Mouse (Mus musculus) embryonic facial prominence, embryonic 11.5 days (tissue): Measurements from ENCODE around the gene Acad12. TPM values are rescaled to one million over a fixed set of nuclear protein-coding genes. Genes with fewer than 3 reads are reported as not detected.

Experiments
- ATAC-seq: fragments of 200-750 bp; cut with Nextera tagmentation; replicated peaks from 2 replicates; pipeline ENCODE4 v1.8.0; 2017; ENCODE audit warnings: low read depth; ENCODE audit not compliant: insufficient number of reproducible peaks, low FRiP score, low TSS enrichment
- DNase-seq: peaks from one replicate; pipeline ENCODE4 v3.0.0-alpha.2; 2015; ENCODE audit warnings: low spot score
- H3K27ac ChIP-seq: fragments of 300-500 bp; sonication (generic); replicated peaks from 2 replicates; pipeline ENCODE4 v1.5.1; 2014; ENCODE audit warnings: mild to moderate bottlenecking, low read depth, low read length, control low read depth
- H3K27me3 ChIP-seq: fragments of 300-500 bp; sonication (generic); 2 replicates; pipeline ENCODE4 v1.6.1; 2014; ENCODE audit warnings: mild to moderate bottlenecking, low read length, moderate library complexity, mixed read lengths; ENCODE audit not compliant: control insufficient read depth, insufficient read depth
- H3K36me3 ChIP-seq: fragments of 300-500 bp; sonication (generic); replicated peaks from 2 replicates; pipeline ENCODE4 v1.6.1; 2014; ENCODE audit warnings: low read depth, mild to moderate bottlenecking, low read length, moderate library complexity, mixed read lengths; ENCODE audit not compliant: control insufficient read depth, insufficient read depth
- H3K4me1 ChIP-seq: fragments of 300-500 bp; sonication (generic); 2 replicates; pipeline ENCODE4 v1.6.1; 2014; ENCODE audit warnings: low read length, mixed read lengths; ENCODE audit not compliant: control insufficient read depth, insufficient read depth
- H3K4me2 ChIP-seq: fragments of 300-500 bp; sonication (generic); 2 replicates; pipeline ENCODE4 v1.6.1; 2014; ENCODE audit warnings: low read depth, mild to moderate bottlenecking, control low read depth, low read length, moderate library complexity
- H3K4me3 ChIP-seq: fragments of 300-500 bp; sonication (generic); 2 replicates; pipeline ENCODE4 v1.5.1; 2014; ENCODE audit warnings: low read depth, low read length, control low read depth
- H3K9ac ChIP-seq: fragments of 300-500 bp; sonication (generic); replicated peaks from 2 replicates; pipeline ENCODE4 v1.6.1; 2014; ENCODE audit warnings: mild to moderate bottlenecking, control low read depth, low read length
- H3K9me3 ChIP-seq: fragments of 300-500 bp; sonication (generic); replicated peaks from 2 replicates; pipeline ENCODE4 v1.6.1; 2016; ENCODE audit warnings: mild to moderate bottlenecking, low read length, inconsistent platforms, mixed read lengths; ENCODE audit not compliant: control insufficient read depth
- WGBS: fragments of 180-500 bp; shearing (Covaris S2); extraction: QIAGEN DNeasy Blood & Tissue Kit; methylation state at CpG from one replicate; pipeline ENCODE4 v1.1.7; 2014; 5-methylcytosine and 5-hydroxymethylcytosine counted together
- polyA plus RNA-seq: library from polyadenylated mRNA; unstranded; fragments of >200 nt; fragmentation: Nextera tagmentation; extraction: Ambion mirVana; gene quantifications from 2 replicates; pipeline ENCODE4 v1.2.1, GENCODE M21; 2014

The Acad12 gene
- polyA plus RNA-seq, 1 experiment from 2014 or later, result 1.5 TPM

GRCm38 (mm10) chr5:121569881-121570420, 48.8 kb downstream of the Acad12 start:
- H3K4me2 ChIP-seq, result no peak overlapping the region
- no peaks in the 10 kb centered on the region for H3K9me3 ChIP-seq
- ATAC-seq (no peak), DNase-seq (no peak)
- 82% methylated on average over 8 of the region's 9 CpGs for WGBS
- H3K27ac ChIP-seq, result no peak overlapping the region
- no peaks in the 10 kb centered on the region for H3K4me1 ChIP-seq
- no peak overlapping the region for H3K4me3 ChIP-seq
- H3K36me3 ChIP-seq, result peaks cover 2% of the 10 kb centered on the region; the same call in 1 of the 2 replicates
- no peak overlapping the region for H3K9ac ChIP-seq
- H3K27me3 ChIP-seq, result no peaks in the 10 kb centered on the region

DNA sequence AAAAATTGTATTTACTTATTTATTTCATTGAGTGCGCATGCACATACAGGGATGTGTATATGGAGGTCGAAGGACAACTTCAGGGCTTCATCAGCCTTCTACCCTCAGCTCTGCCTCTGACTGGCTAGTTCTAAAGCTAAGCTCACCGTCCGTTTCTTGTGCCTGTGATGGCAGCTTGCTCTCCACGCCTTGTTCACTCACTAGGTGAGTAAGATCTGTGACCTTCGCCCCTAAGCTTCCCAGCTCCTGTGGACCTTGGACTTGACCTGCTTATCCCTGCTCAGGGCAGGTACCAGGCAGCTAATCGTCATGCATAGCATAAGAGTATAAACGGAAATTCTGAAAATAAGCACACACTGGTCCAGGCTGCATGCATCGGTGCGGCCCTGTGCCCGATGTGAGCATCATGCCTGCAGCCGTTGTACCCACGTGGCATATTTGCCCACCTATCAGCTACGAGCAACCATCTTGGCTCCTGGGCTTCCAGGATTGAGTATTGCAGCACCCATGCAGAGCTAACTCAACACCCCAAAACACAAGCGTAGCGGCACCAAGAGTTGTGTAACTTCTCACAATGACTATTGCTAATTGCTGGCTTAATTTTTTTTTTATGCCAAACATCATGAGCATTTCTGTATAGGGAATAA, 52.6 kb downstream of the Acad12 start:
- Histone ChIP-seq H3K4me2 (no peak overlapping the region), H3K36me3 (no peaks in the 10 kb centered on the region), H3K4me1 (no peaks in the 10 kb centered on the region), H3K27ac (no peak overlapping the region), H3K9ac (no peak overlapping the region), H3K27me3 (no peaks in the 10 kb centered on the region), H3K9me3 (no peaks in the 10 kb centered on the region), H3K4me3 (no peak overlapping the region)
- whole genome bisulfite sequencing, result 88% methylated on average over 16 of the region's 16 CpGs
- ATAC-seq, result no peak
- DNase-seq, result no peak

GRCm38 (mm10) chr5:121564468-121564895, 54.3 kb downstream of the Acad12 start:
- no peak overlapping the region for H3K4me3 ChIP-seq
- no peaks in the 10 kb centered on the region for H3K9me3 ChIP-seq
- H3K9ac ChIP-seq, result no peak overlapping the region
- H3K4me1 ChIP-seq, result no peaks in the 10 kb centered on the region
- DNase-seq (peak; percentile 94), ATAC-seq (0 out of 2 replicates have a peak, but pooled peaks have one; percentile 17)
- no peaks in the 10 kb centered on the region for H3K36me3 ChIP-seq
- H3K4me2 ChIP-seq, result peak overlapping the region; percentile 29
- H3K27me3 ChIP-seq, result no peaks in the 10 kb centered on the region
- WGBS, result 10% methylated on average over 11 of the region's 11 CpGs
- no peak overlapping the region for H3K27ac ChIP-seq

- 88% methylated on average over 3 of the region's 3 CpGs for WGBS
Measured at GRCm38 (mm10) chr5:121562436-121562835, 56.3 kb downstream of the Acad12 start.

DNA sequence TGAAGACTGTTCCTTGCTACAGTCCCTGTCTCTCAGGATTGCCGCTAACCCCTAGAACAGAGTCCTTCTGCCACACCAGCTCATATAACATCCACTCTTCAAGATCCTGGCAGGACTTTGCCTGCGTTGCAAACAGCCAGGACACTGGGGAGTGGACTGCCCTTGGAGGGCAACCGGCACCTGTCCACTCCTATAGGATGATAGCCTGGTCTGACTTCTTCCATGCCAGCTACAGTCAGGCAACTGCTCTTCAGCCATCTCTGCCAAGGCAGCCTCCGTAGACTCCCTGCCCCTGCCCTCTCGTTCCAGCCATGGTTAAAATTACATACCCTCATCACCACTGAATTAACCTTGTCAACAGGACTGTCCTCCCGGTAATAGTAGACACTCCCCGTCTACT, 69.5 kb downstream of the Acad12 start:
- Histone ChIP-seq H3K9me3 (no peaks in the 10 kb centered on the region), H3K27me3 (no peaks in the 10 kb centered on the region), H3K27ac (no peak overlapping the region), H3K4me2 (no peak overlapping the region), H3K4me1 (no peaks in the 10 kb centered on the region), H3K9ac (no peak overlapping the region), H3K4me3 (no peak overlapping the region), H3K36me3 (no peaks in the 10 kb centered on the region)
- 88% methylated on average over 7 of the region's 7 CpGs for WGBS
- no peak for DNase-seq
- ATAC-seq, result no peak

More at GRCm38 (mm10) chr5:121562436-121562835, 56.3 kb downstream of the Acad12 start:
- no peak overlapping the region for H3K27ac ChIP-seq
- no peaks in the 10 kb centered on the region for H3K4me1 ChIP-seq
- no peak overlapping the region for H3K4me2 ChIP-seq
- no peaks in the 10 kb centered on the region for H3K9me3 ChIP-seq
- no peaks in the 10 kb centered on the region for H3K27me3 ChIP-seq
- ATAC-seq (no peak), DNase-seq (no peak)
- H3K9ac ChIP-seq, result no peak overlapping the region
- no peak overlapping the region for H3K4me3 ChIP-seq
- H3K36me3 ChIP-seq, result no peaks in the 10 kb centered on the region

GRCm38 (mm10) chr5:121547084-121547483, 71.7 kb downstream of the Acad12 start:
- Histone ChIP-seq H3K9me3 (no peaks in the 10 kb centered on the region), H3K4me3 (no peak overlapping the region), H3K27me3 (no peaks in the 10 kb centered on the region), H3K36me3 (no peaks in the 10 kb centered on the region), H3K9ac (no peak overlapping the region), H3K4me1 (no peaks in the 10 kb centered on the region), H3K4me2 (no peak overlapping the region), H3K27ac (no peak overlapping the region)
- 95% methylated on average over 3 of the region's 3 CpGs for WGBS
- DNase-seq (no peak), ATAC-seq (no peak)

Other genes with a start within 250 kb of the Acad12 start
- gene Trafd1, start 233.3 kb downstream of the Acad12 start, polyA plus RNA-seq, result 62.1 and 69.5 TPM in 2 replicates
- gene Naa25, start 221.0 kb downstream of the Acad12 start, polyA plus RNA-seq, result 47.8 and 51.8 TPM in 2 replicates
- 0.45 and 0.96 TPM in 2 replicates for gene Tmem116, start 167.0 kb downstream of the Acad12 start, polyA plus RNA-seq
- gene Erp29, start 166.4 kb downstream of the Acad12 start, polyA plus RNA-seq, result 102 and 110 TPM in 2 replicates
- not detected in 2 replicates for gene Adam1b, start 115.5 kb downstream of the Acad12 start, polyA plus RNA-seq
- gene Adam1a, start 73.5 kb downstream of the Acad12 start, polyA plus RNA-seq, result 1.5 TPM in 2 replicates
- not detected in 2 replicates for gene Gm42878, start 73.5 kb downstream of the Acad12 start, polyA plus RNA-seq
- 55.8 and 57.1 TPM in 2 replicates for gene Mapkapk5, start 73.0 kb downstream of the Acad12 start, polyA plus RNA-seq
- 84.4 and 88.8 TPM in 2 replicates for gene Aldh2, start 25.1 kb downstream of the Acad12 start, polyA plus RNA-seq
- 1.2 and 1.7 TPM in 2 replicates for gene Acad10, start 41.6 kb upstream of the Acad12 start, polyA plus RNA-seq
- gene Brap, start 41.6 kb upstream of the Acad12 start, polyA plus RNA-seq, result 37.4 and 38.7 TPM in 2 replicates
- 57.6 and 61.5 TPM in 2 replicates for gene Atxn2, start 92.4 kb upstream of the Acad12 start, polyA plus RNA-seq
- 7.8 and 8.7 TPM in 2 replicates for gene Sh2b3, start 218.7 kb upstream of the Acad12 start, polyA plus RNA-seq
- 25.2 and 27.4 TPM in 2 replicates for gene Pheta1, start 230.0 kb upstream of the Acad12 start, polyA plus RNA-seq